Mouse (Mus musculus) brain, embryonic 14.5 days (tissue): ENCODE measurements around the gene Slc13a5. TPM values are rescaled to one million over a fixed set of nuclear protein-coding genes. Genes with fewer than 3 reads are reported as not detected.
A peak's percentile ranks its signal among the peaks of the same experiment; 100 is the strongest.

Experiments
- DNase-seq: peaks from one replicate; pipeline ENCODE4 v3.0.0-alpha.2; 2011; ENCODE audit warnings: low read depth
- CTCF ChIP-seq: fragments of 200-500 bp; IDR thresholded peaks from 2 replicates; pipeline ENCODE4 v1.5.1; 2012; ENCODE audit warnings: inconsistent platforms, mild to moderate bottlenecking, moderate library complexity, borderline replicate concordance; ENCODE audit not compliant: insufficient read depth, insufficient read length; ENCODE audit errors: extremely low read depth
- POLR2A ChIP-seq: fragments of 200-500 bp; IDR thresholded peaks from 2 replicates; pipeline ENCODE4 v1.6.1; 2012; ENCODE audit warnings: mild to moderate bottlenecking, inconsistent platforms, borderline replicate concordance; ENCODE audit not compliant: poor library complexity, insufficient read depth, insufficient read length, severe bottlenecking; ENCODE audit errors: extremely low read depth
- polyA plus RNA-seq: library from polyadenylated mRNA; depleted of rRNA; stranded (reverse); fragments of >200 nt; gene quantifications from 2 replicates; pipeline ENCODE4 v1.2.3, GENCODE M21; 2012

The Slc13a5 gene
- polyA plus RNA-seq, 1 experiment, result 2.8 TPM

DNA sequence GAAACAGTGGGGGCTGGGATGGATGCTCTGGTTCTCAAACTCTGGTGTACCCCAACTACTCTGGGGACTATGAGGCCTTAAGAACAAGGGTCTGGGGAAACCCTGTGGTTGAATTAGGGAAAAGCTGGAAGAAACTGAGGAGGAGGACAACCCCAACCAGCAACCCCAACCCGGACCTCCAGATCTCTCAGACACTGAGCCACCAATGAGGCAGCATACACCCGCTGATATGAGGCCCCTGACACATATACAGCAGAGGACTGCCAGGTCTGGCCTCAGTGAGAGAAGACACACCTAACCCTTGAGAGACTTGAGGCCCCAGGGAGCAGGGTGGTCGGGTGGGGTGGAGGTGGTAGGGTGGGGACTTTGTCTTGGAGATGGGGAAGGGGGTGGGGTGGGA is 19.6 kb upstream of the Slc13a5 start:
- no peak for TF ChIP-seq POLR2A
- no peak for TF ChIP-seq CTCF
- no peak for DNase-seq

DNA sequence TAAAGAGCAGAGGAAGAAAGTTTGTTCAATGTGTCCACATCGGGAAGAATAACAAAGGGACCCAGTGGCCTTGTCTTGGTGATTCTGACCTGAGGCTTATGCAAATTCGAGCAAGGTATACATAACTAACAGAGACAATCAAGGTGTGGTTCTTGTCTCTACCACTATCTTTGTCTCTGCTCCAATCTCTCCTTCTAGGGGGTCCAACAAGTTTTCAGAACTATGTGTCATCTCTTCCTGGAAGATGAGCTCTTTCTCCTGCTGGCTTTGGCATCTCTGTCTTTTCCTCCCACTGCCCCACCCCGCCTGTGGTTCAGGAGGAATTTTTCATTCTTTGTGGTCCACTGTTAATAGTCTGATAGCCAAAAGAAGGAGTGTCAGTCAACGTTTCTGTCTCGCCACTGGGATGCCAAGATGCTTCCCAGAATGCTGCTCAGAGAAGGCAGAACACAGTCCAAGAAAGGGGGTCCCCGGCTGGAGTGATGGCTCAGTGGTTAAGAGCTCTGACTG is 19.0 kb upstream of the Slc13a5 start:
- TF ChIP-seq CTCF (no peak), POLR2A (no peak)
- DNase-seq, result no peak

GRCm38 (mm10) chr11:72284532-72285182 is 17.6 kb upstream of the Slc13a5 start:
- TF ChIP-seq POLR2A (no peak), CTCF (no peak)
- DNase-seq, result no peak

DNA sequence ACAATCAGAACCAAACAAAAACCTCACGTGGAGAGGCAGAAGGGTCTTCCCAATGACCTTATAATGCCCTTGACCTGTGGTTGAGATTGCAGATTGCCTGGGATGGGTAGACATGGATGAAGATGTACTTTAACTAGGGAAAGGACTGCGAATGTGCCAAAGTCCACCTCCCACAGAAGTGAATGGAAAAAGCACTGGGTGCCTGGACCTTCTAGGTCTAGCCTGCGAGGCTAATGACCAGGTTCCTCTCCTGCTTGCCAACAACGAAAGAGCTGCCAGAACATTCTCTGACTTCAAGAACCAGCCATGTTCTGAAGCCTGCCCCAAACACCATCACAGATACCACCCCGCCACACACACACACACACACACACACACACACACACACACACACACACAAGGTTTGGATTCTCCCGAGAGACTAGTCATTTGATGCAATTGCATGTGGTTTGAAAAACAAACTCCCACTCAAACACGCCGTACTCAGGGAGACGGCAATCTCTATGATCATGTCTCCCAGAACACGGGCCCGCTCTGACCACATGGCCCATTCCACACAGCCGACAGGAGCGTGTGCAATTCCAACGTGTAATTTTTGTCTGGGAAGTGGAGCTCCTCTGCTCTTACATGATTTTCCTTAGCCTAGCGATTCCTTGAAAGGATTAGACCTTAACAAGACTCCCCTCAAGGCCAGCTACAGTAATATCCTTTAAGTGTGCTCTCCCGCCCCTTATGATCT is 16.6 kb upstream of the Slc13a5 start:
- DNase-seq, result no peak
- no peak for TF ChIP-seq CTCF
- TF ChIP-seq POLR2A, result no peak

- peak; percentile 69 for DNase-seq
- TF ChIP-seq POLR2A, result no peak
- TF ChIP-seq CTCF, result no peak
Measured at GRCm38 (mm10) chr11:72281852-72282400, 14.9 kb upstream of the Slc13a5 start.

DNA sequence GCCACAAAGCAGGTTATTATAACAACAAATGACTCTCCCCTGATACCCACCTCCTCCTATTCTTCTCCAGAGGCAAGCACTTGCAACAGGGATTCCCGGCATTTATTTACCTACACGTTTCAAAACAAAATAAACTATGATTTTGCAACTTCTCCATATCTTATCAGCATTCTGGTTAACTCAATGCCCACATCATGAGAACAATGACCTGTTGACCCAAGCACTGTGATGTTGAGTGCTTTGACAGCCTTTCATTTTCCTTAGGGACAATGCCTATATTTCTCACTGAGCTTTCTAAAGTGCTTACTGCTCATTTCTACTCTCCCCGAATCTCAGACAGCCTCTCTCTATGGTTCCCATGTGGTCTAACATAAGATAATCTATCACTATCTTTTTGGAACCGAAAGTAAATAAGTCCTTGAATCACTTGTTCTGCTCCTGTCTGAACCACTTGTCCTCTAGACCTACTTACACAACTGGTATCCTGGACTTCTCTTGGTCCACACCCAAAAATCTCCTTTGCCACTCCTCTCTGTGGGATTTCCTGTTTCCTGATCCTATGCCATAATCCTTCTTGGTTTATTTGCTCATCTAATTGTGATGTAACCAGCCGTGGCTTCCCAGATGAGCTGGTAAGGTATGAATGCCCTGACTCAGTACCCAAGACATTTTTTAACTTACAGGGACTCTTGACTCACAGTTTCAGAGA is 14.3 kb upstream of the Slc13a5 start:
- no peak for DNase-seq
- TF ChIP-seq POLR2A (no peak), CTCF (no peak)

- DNase-seq, result peak; percentile 3
- TF ChIP-seq CTCF (no peak), POLR2A (no peak)
Measured at GRCm38 (mm10) chr11:72273341-72273740, 6.3 kb upstream of the Slc13a5 start.

- TF ChIP-seq POLR2A, result no peak
- TF ChIP-seq CTCF, result no peak
Measured at GRCm38 (mm10) chr11:72271761-72272160, 4.7 kb upstream of the Slc13a5 start.

DNA sequence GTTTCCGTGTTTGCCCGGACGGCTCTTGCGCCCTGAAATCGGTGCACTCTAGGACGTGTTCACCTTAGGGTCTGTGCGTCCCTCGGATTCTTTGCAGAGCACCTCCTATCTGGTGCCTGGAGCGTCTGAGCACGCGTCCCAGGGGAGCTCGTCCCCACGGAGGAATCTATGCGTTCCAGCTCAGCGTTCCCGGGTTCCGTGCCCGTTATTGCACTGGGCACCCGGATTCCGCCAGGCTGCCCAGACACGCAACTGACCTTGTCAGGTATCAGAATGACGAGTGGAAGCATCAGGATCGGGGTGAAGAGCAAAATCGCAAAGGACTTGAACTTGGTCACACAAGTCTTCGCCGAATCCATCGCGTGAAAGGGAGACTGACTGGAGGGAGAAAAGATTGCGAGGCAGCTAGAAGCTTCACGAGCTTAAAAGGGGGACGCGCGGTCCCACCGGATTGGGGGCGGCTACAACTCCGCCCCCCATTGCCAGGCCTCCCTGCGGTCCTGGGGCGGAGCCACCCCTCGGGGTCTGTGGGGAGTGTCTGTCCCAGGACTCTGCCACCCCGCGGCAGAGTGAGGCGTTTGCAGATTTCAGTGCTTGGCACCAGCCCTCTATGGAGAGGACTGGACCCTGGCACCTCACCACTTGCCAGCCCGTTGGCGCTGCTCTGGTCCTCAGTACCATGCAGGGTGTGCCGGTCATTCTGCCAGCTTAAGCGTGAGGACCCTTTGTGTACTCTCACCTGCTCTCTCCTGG is 639 bp downstream of the Slc13a5 start:
- peak; percentile 59 for TF ChIP-seq CTCF
- TF ChIP-seq POLR2A, result no peak
- peak; percentile 84 for DNase-seq

More at GRCm38 (mm10) chr11:72271761-72272160, 4.7 kb upstream of the Slc13a5 start:
- no peak for DNase-seq

DNA sequence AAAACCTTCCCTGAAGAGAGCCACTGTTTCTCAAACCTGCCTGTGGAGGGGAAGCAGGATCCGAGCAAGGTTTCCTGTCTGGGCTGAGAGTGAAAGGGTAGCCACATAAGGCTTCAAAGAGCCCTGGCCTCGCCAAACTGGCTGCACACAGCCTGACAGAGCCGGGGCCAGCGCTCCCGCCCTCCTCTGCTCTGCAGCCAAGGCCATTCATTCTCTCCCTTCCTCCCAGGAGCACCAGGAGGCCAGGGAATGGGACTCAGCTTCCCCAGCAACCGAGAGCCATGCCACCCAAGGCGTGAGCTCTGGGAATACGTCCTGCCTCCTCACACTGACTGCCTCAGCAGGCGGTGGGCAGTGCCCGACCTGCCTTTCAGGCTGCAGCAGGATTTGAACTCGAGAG is 1.5 kb downstream of the Slc13a5 start:
- no peak for TF ChIP-seq POLR2A
- TF ChIP-seq CTCF, result no peak
- peak; percentile 42 for DNase-seq
